Mouse (Mus musculus): ENCODE data around the gene Ipo4. TPM values are rescaled to one million over a fixed set of nuclear protein-coding genes. Genes with fewer than 3 reads are reported as not detected.

Gene Ipo4
- polyA plus RNA-seq, 1 experiment = 184 TPM

DNA sequence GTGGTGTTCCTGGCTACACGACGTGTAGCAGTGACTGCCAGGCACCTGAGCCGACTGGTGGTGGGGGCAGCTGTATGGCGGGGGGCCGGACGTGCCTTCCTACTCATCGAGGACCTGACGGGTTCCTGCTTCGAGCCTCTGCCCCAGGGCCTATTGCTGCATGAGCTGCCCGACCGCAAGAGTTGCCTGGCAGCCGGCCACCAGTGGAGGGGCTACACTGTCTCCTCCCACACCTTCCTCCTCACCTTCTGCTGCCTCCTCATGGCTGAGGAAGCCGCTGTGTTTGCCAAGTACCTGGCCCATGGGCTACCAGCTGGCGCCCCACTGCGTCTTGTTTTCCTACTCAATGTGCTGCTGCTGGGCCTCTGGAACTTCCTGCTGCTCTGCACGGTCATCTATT is 59.4 kb downstream of the Ipo4 start:
- DNase-seq (ENCODE audit: low read depth) = no peak
- TF ChIP-seq CTCF (IDR thresholded peaks at IDR 0.05; ENCODE audit: borderline replicate concordance, extremely low read depth, insufficient read depth, insufficient read length) (no peak), POLR2A (IDR thresholded peaks at IDR 0.05; ENCODE audit: borderline replicate concordance, extremely low read depth, insufficient read depth, insufficient read length, poor library complexity, severe bottlenecking) (no peak)

DNA sequence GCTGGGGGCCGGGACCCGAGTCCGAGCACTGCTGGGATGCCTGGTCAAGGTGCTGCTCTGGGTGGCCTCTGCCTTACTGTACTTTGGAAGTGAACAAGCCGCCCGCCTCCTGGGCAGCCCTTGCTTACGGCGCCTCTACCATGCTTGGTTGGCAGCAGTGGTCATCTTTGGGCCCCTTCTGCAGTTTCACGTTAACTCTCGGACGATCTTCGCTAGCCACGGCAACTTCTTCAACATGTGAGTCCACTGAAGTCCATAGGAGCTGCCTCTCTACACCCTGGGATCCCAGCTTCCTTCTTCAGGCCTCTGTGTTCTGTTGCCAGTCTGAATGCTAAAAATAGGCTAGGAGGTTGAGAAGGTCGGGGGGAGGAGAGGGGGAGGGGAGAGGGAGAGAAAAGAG is 60.0 kb downstream of the Ipo4 start:
- TF ChIP-seq CTCF (IDR thresholded peaks at IDR 0.05; ENCODE audit: borderline replicate concordance, extremely low read depth, insufficient read depth, insufficient read length) = no peak
- TF ChIP-seq POLR2A (IDR thresholded peaks at IDR 0.05; ENCODE audit: borderline replicate concordance, extremely low read depth, insufficient read depth, insufficient read length, poor library complexity, severe bottlenecking) = no peak
- no peak for DNase-seq (ENCODE audit: low read depth)

Other genes with a start within 250 kb of the Ipo4 start
- 16.0 and 25.6 TPM in 2 replicates for gene Dhrs4, start 157.2 kb downstream of the Ipo4 start, polyA plus RNA-seq (2012; rRNA removed)
- 178 and 292 TPM in 2 replicates for gene Carmil3, start 145.3 kb downstream of the Ipo4 start, polyA plus RNA-seq (2012; rRNA removed)
- gene Cpne6, start 125.5 kb downstream of the Ipo4 start, polyA plus RNA-seq (2012; rRNA removed) = 6.7 and 9.5 TPM in 2 replicates
- gene Nrl, start 111.0 kb downstream of the Ipo4 start, polyA plus RNA-seq (2012; rRNA removed) = 0.56 and 0.69 TPM in 2 replicates
- 21.5 and 23.2 TPM in 2 replicates for gene Pck2, start 95.7 kb downstream of the Ipo4 start, polyA plus RNA-seq (2012; rRNA removed)
- gene Dcaf11, start 76.0 kb downstream of the Ipo4 start, polyA plus RNA-seq (2012; rRNA removed) = 111 and 112 TPM in 2 replicates
- gene A730061H03Rik, start 75.6 kb downstream of the Ipo4 start, polyA plus RNA-seq (2012; rRNA removed) = 0.92 and 1.3 TPM in 2 replicates
- 0.19 and 0.38 TPM in 2 replicates for gene Fitm1, start 60.3 kb downstream of the Ipo4 start, polyA plus RNA-seq (2012; rRNA removed)
- 94.1 and 98.3 TPM in 2 replicates for gene Psme1, start 57.8 kb downstream of the Ipo4 start, polyA plus RNA-seq (2012; rRNA removed)
- 14.5 and 20.9 TPM in 2 replicates for gene Emc9, start 50.7 kb downstream of the Ipo4 start, polyA plus RNA-seq (2012; rRNA removed)
- gene Psme2, start 44.8 kb downstream of the Ipo4 start, polyA plus RNA-seq (2012; rRNA removed) = 65.9 and 76.2 TPM in 2 replicates
- gene Rnf31, start 44.2 kb downstream of the Ipo4 start, polyA plus RNA-seq (2012; rRNA removed) = 25.1 and 30.4 TPM in 2 replicates
- gene Irf9, start 32.4 kb downstream of the Ipo4 start, polyA plus RNA-seq (2012; rRNA removed) = 23.5 and 26.2 TPM in 2 replicates
- gene Rec8, start 17.9 kb downstream of the Ipo4 start, polyA plus RNA-seq (2012; rRNA removed) = 15.9 and 18.4 TPM in 2 replicates
- gene Gm49378, start 1.9 kb upstream of the Ipo4 start, polyA plus RNA-seq (2012; rRNA removed) = 8.4 and 8.8 TPM in 2 replicates
- gene Tm9sf1, start 7.8 kb upstream of the Ipo4 start, polyA plus RNA-seq (2012; rRNA removed) = 44.9 and 45.8 TPM in 2 replicates
- gene Tssk4, start 14.2 kb upstream of the Ipo4 start, polyA plus RNA-seq (2012; rRNA removed) = 1.2 and 1.8 TPM in 2 replicates
- gene Mdp1, start 24.6 kb upstream of the Ipo4 start, polyA plus RNA-seq (2012; rRNA removed) = 45.8 and 51.0 TPM in 2 replicates
- 32.8 and 41.3 TPM in 2 replicates for gene Gmpr2, start 36.0 kb upstream of the Ipo4 start, polyA plus RNA-seq (2012; rRNA removed)
- 351 and 412 TPM in 2 replicates for gene Nedd8, start 36.2 kb upstream of the Ipo4 start, polyA plus RNA-seq (2012; rRNA removed)
- 23.2 and 31.9 TPM in 2 replicates for gene Tinf2, start 45.9 kb upstream of the Ipo4 start, polyA plus RNA-seq (2012; rRNA removed)
- 0.96 and 1.2 TPM in 2 replicates for gene Tgm1, start 78.0 kb upstream of the Ipo4 start, polyA plus RNA-seq (2012; rRNA removed)
- gene Rabggta, start 86.3 kb upstream of the Ipo4 start, polyA plus RNA-seq (2012; rRNA removed) = 64.9 and 72.8 TPM in 2 replicates
- gene Dhrs1, start 109.7 kb upstream of the Ipo4 start, polyA plus RNA-seq (2012; rRNA removed) = 67.1 and 88.2 TPM in 2 replicates
- gene Nop9, start 109.7 kb upstream of the Ipo4 start, polyA plus RNA-seq (2012; rRNA removed) = 24.6 and 27.9 TPM in 2 replicates
- gene Cideb, start 122.5 kb upstream of the Ipo4 start, polyA plus RNA-seq (2012; rRNA removed) = 0.60 and 0.76 TPM in 2 replicates
- 0.29 and 0.38 TPM in 2 replicates for gene Ltb4r2, start 125.5 kb upstream of the Ipo4 start, polyA plus RNA-seq (2012; rRNA removed)
- 0.45 and 0.71 TPM in 2 replicates for gene Ltb4r1, start 130.0 kb upstream of the Ipo4 start, polyA plus RNA-seq (2012; rRNA removed)
- gene Adcy4, start 148.1 kb upstream of the Ipo4 start, polyA plus RNA-seq (2012; rRNA removed) = 3.5 and 7.8 TPM in 2 replicates
- 2.5 and 2.6 TPM in 2 replicates for gene Ripk3, start 152.9 kb upstream of the Ipo4 start, polyA plus RNA-seq (2012; rRNA removed)
- 22.3 and 26.2 TPM in 2 replicates for gene Nfatc4, start 187.2 kb upstream of the Ipo4 start, polyA plus RNA-seq (2012; rRNA removed)
- gene Nynrin, start 218.1 kb upstream of the Ipo4 start, polyA plus RNA-seq (2012; rRNA removed) = 14.1 and 24.1 TPM in 2 replicates
- gene Cbln3, start 248.4 kb upstream of the Ipo4 start, polyA plus RNA-seq (2012; rRNA removed) = 0.43 and 0.51 TPM in 2 replicates
- 13.4 and 13.7 TPM in 2 replicates for gene Khnyn, start 249.0 kb upstream of the Ipo4 start, polyA plus RNA-seq (2012; rRNA removed)